In genomic region chr8:72219541-72220363, GRCm38 (mm10) we compare ENCODE assay signal across 8 mouse cellular contexts. TPM values are rescaled to one million over a fixed set of nuclear protein-coding genes. Genes with fewer than 3 reads are reported as not detected.
DNase-seq lines count a peak whose midpoint lies in the region; ATAC-seq lines count a peak whose summit lies in the region.

TSS of gene Fam32a (plus strand) at chr8:72219730.

- WGBS in heart, embryonic 13.5 days = 15% methylated on average over 39 of the region's 39 CpGs
- 6% methylated on average over 39 of the region's 39 CpGs for WGBS in liver, embryonic 12.5 days (ENCODE audit: insufficient replicate concordance)
- WGBS in stomach, embryonic 15.5 days = 19% methylated on average over 39 of the region's 39 CpGs

- DNase-seq in CD4-positive, CD25-positive, alpha-beta regulatory T cell, adult 2 months (ENCODE audit: low read depth, low spot score) = peak; percentile 98
- DNase-seq in fat pad, adult 2 months (ENCODE audit: extremely low read depth, low read depth, low spot score) = peak; percentile 68
- peak; percentile 95 for DNase-seq in kidney, postnatal 10 days
- DNase-seq in natural killer cell, adult 2 months (ENCODE audit: low spot score in 2 of 2) = peak; percentile 92

- peaks cover 32% of the 10 kb centered on the region for H3K27me3 ChIP-seq in heart, embryonic 13.5 days (replicated peaks)
- no peaks in the 10 kb centered on the region; the same call in 1 of the 2 replicates for H3K27me3 ChIP-seq in liver, embryonic 12.5 days (replicated peaks)
- H3K27me3 ChIP-seq in stomach, embryonic 15.5 days (replicated peaks) = no peaks in the 10 kb centered on the region

- ATAC-seq in heart, embryonic 13.5 days (ENCODE audit: extremely low read depth, insufficient number of reproducible peaks, low FRiP score, low TSS enrichment) = peak; percentile 94
- ATAC-seq in liver, embryonic 12.5 days = peak; percentile 97
- ATAC-seq in stomach, embryonic 15.5 days (ENCODE audit: insufficient read depth, low FRiP score, low read depth) = peak; percentile 98

- peak within 1 kb of the TSS; percentile 77 for H3K4me3 ChIP-seq in brown adipose tissue, adult 24 weeks (ENCODE audit: insufficient read depth, low read depth, low read length)
- H3K4me3 ChIP-seq in heart, embryonic 13.5 days = peak within 1 kb of the TSS; percentile 65
- H3K4me3 ChIP-seq in liver, embryonic 12.5 days = peak within 1 kb of the TSS; percentile 92
- peak within 1 kb of the TSS; percentile 81 for H3K4me3 ChIP-seq in stomach, embryonic 15.5 days (replicated peaks)

- H3K9ac ChIP-seq in heart, embryonic 13.5 days = peak within 1 kb of the TSS; percentile 87
- H3K9ac ChIP-seq in liver, embryonic 12.5 days = peak within 1 kb of the TSS; percentile 90
- H3K9ac ChIP-seq in stomach, embryonic 15.5 days = peak within 1 kb of the TSS; percentile 65

- H3K36me3 ChIP-seq in heart, embryonic 13.5 days = peaks cover 37% of the 10 kb centered on the region
- H3K36me3 ChIP-seq in liver, embryonic 12.5 days = peaks cover 37% of the 10 kb centered on the region
- H3K36me3 ChIP-seq in stomach, embryonic 15.5 days = peaks cover 17% of the 10 kb centered on the region

- H3K4me1 ChIP-seq in brown adipose tissue, adult 24 weeks (ENCODE audit: control insufficient read depth, insufficient read depth, insufficient read length, low read length) = no peaks in the 10 kb centered on the region
- peaks cover 10% of the 10 kb centered on the region for H3K4me1 ChIP-seq in heart, embryonic 13.5 days
- peaks cover 19% of the 10 kb centered on the region for H3K4me1 ChIP-seq in liver, embryonic 12.5 days
- H3K4me1 ChIP-seq in stomach, embryonic 15.5 days = no peaks in the 10 kb centered on the region

- H3K4me2 ChIP-seq in heart, embryonic 13.5 days = peak within 1 kb of the TSS; percentile 83
- peak within 1 kb of the TSS; percentile 89 for H3K4me2 ChIP-seq in liver, embryonic 12.5 days
- peak within 1 kb of the TSS; percentile 64 for H3K4me2 ChIP-seq in stomach, embryonic 15.5 days

- H3K9me3 ChIP-seq in heart, embryonic 13.5 days = no peaks in the 10 kb centered on the region
- H3K9me3 ChIP-seq in liver, embryonic 12.5 days (replicated peaks) = no peaks in the 10 kb centered on the region
- H3K9me3 ChIP-seq in stomach, embryonic 15.5 days = no peaks in the 10 kb centered on the region

- H3K27ac ChIP-seq in brown adipose tissue, adult 24 weeks (replicated peaks; ENCODE audit: low read depth, low read length) = peak within 1 kb of the TSS; percentile 45
- H3K27ac ChIP-seq in heart, embryonic 13.5 days (replicated peaks) = peak within 1 kb of the TSS; percentile 67
- H3K27ac ChIP-seq in liver, embryonic 12.5 days = peak within 1 kb of the TSS; percentile 92
- peak within 1 kb of the TSS; percentile 78 for H3K27ac ChIP-seq in stomach, embryonic 15.5 days

RNA-seq across cellular contexts. Expression of gene Fam32a, which starts in this region (rescaled TPM):
- polyA plus RNA-seq in brown adipose tissue, adult 24 weeks (2012; ENCODE audit: insufficient read depth, insufficient read length, missing spikeins) = 26.9 and 41.8 TPM in 2 replicates
- polyA plus RNA-seq in heart, embryonic 13.5 days (2015; fragmentation: Nextera tagmentation; extraction: Ambion mirVana) = 41.6 and 43.9 TPM in 2 replicates
- polyA plus RNA-seq in liver, embryonic 12.5 days (2016; fragmentation: Nextera tagmentation; extraction: Ambion mirVana) = 42.7 and 43.0 TPM in 2 replicates
- 69.2 and 75.8 TPM in 2 replicates for polyA plus RNA-seq in stomach, embryonic 15.5 days (2015; fragmentation: Nextera tagmentation; extraction: Ambion mirVana)

Comparison
In these comparisons a context has a peak if more than half of its experiments do, and no peak if none do; other contexts are left out.
1. Peak in every context shown above with its lines: DNase-seq, ATAC-seq, H3K4me3 ChIP-seq and H3K27ac ChIP-seq.